Mouse (Mus musculus): Measurements from ENCODE around the gene Ank.

DNA sequence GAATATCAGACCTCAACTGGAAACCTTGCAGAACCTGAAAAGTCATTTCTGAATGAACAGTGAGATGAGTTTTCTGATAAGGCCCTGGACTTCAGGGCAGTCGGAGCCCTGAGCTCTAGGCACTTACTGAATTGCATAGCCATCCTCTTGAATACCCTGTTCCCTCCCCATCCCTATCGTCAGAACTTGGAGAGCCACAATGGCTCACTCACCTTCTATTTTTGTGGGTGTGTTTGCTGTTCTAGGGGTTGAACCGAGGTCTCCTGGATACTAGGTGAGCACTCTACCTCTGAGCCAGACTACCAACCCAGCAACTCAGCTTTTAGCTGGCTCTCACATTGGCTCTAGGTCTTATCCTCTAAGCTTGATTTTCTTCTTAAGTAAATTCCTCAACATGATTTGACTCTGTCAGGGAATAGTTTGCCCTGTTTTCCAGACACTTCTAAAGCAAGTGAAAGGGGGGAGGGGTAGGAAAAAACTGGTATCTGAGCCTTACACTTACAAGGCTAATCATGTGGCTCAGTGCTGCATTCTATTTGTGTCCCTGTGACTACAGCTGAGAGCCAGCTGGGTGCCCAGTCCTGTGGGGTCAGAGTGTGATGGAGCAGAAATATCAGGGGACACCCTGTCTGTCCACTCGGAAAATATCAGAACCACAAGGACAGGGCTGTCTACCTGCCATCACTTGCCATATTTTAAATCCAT lies 71.2 kb downstream of the Ank start:
- TF ChIP-seq CTCF (IDR thresholded peaks at IDR 0.05) (no peak), EP300 (IDR thresholded peaks at IDR 0.05) (0 out of 2 replicates have a peak, but pooled peaks have one; percentile 17)
